Mouse (Mus musculus) CH12.LX (cell line): Measurements from ENCODE around the gene Dpy19l3. TPM values are rescaled to one million over a fixed set of nuclear protein-coding genes. Genes with fewer than 3 reads are reported as not detected.

Experiments
- DNase-seq: peaks from one replicate; pipeline ENCODE4 v3.0.0-alpha.2; 2013; ENCODE audit errors: extremely low read depth
- H3K27ac ChIP-seq: 2 replicates; pipeline ENCODE4 v1.5.1; 2012; ENCODE audit warnings: low read depth, mild to moderate bottlenecking, control low read depth, moderate library complexity; ENCODE audit not compliant: insufficient read depth
- H3K27me3 ChIP-seq: replicated peaks from 2 replicates; pipeline ENCODE3; 2012; ENCODE audit warnings: inconsistent platforms
- H3K36me3 ChIP-seq, 2 experiments: replicated peaks in 1 of 2; 2 replicates each; pipeline versions ENCODE3 to v1.6.1; 2012; ENCODE audit warnings: inconsistent platforms in 1 of 2, low read length in 1 of 2, mild to moderate bottlenecking in 1 of 2, mixed read lengths in 1 of 2, moderate library complexity in 1 of 2; ENCODE audit not compliant: control insufficient read depth in 1 of 2, insufficient read depth in 1 of 2
- H3K4me1 ChIP-seq, 2 experiments: 2 replicates each; pipeline ENCODE4 v1.6.1; 2012; ENCODE audit warnings: inconsistent platforms in 1 of 2, moderate library complexity in 1 of 2; ENCODE audit not compliant: insufficient read depth in 2 of 2, control insufficient read depth in 1 of 2
- H3K4me2 ChIP-seq: 2 replicates; pipeline ENCODE4 v1.6.1; 2012; ENCODE audit warnings: low read depth, mild to moderate bottlenecking, control low read depth; ENCODE audit not compliant: poor library complexity, insufficient read depth, severe bottlenecking
- H3K4me3 ChIP-seq, 3 experiments: fragments of 150-350 bp in 1 of 3; sonication (generic) in 1 of 3; replicated peaks in 1 of 3; 2 replicates each; pipeline versions ENCODE3 to v1.5.1; 2011 to 2012; ENCODE audit warnings: low read depth in 2 of 3, low read length in 2 of 3, mild to moderate bottlenecking in 2 of 3, moderate library complexity in 2 of 3, control low read depth in 1 of 3, improper control_type of control experiment in 1 of 3, inconsistent platforms in 1 of 3, mixed read lengths in 1 of 3; ENCODE audit not compliant: poor library complexity in 1 of 3
- H3K79me2 ChIP-seq: replicated peaks from 2 replicates; pipeline ENCODE4 v1.6.1; 2012; ENCODE audit warnings: mild to moderate bottlenecking, moderate library complexity; ENCODE audit not compliant: control insufficient read depth, poor library complexity, insufficient read depth, severe bottlenecking; ENCODE audit errors: extremely low read depth
- H3K9ac ChIP-seq: 2 replicates; pipeline ENCODE4 v1.6.1; 2012; ENCODE audit warnings: low read depth, mild to moderate bottlenecking, control low read depth, moderate library complexity; ENCODE audit not compliant: insufficient read depth
- H3K9me3 ChIP-seq: replicated peaks from 2 replicates; pipeline ENCODE3; 2012; ENCODE audit warnings: low read length, inconsistent platforms, mixed read lengths
- BHLHE40 ChIP-seq: IDR thresholded peaks from 2 replicates; pipeline ENCODE4 v1.6.1; 2011; ENCODE audit warnings: mild to moderate bottlenecking, low read depth, low read length, improper control_type of control experiment
- E2F4 ChIP-seq: IDR thresholded peaks from 2 replicates; pipeline ENCODE4 v1.6.1; 2011; ENCODE audit warnings: low read depth, low read length, improper control_type of control experiment; ENCODE audit not compliant: insufficient replicate concordance
- ELF1 ChIP-seq: IDR thresholded peaks from 2 replicates; pipeline ENCODE4 v1.6.1; 2014; ENCODE audit warnings: low read depth, mild to moderate bottlenecking, inconsistent platforms, low read length, improper control_type of control experiment
- EP300 ChIP-seq: IDR thresholded peaks from 2 replicates; pipeline ENCODE4 v1.6.1; 2011; ENCODE audit warnings: low read length, improper control_type of control experiment
- ETS1 ChIP-seq: conservative IDR thresholded peaks from 2 replicates; pipeline ENCODE4 v1.6.1; 2012; ENCODE audit warnings: low read depth, mild to moderate bottlenecking, inconsistent platforms, low read length, improper control_type of control experiment, moderate library complexity
- IRF4 ChIP-seq: IDR thresholded peaks from 2 replicates; pipeline ENCODE4 v1.6.1; 2014; ENCODE audit warnings: low read depth, mild to moderate bottlenecking, inconsistent platforms, low read length, improper control_type of control experiment
- JUN ChIP-seq: IDR thresholded peaks from 2 replicates; pipeline ENCODE4 v1.6.1; 2011; ENCODE audit warnings: low read depth, mild to moderate bottlenecking, low read length, improper control_type of control experiment, moderate library complexity; ENCODE audit not compliant: insufficient read depth
- JUND ChIP-seq: conservative IDR thresholded peaks from 2 replicates; pipeline ENCODE4 v1.6.1; 2011; ENCODE audit warnings: low read depth, low read length, improper control_type of control experiment
- KAT2A ChIP-seq: IDR thresholded peaks from 2 replicates; pipeline ENCODE4 v1.6.1; 2012; ENCODE audit warnings: low read length, improper control_type of control experiment, inconsistent platforms; ENCODE audit not compliant: insufficient replicate concordance
- MAFK ChIP-seq: IDR thresholded peaks from 2 replicates; pipeline ENCODE4 v1.6.1; 2011; ENCODE audit warnings: low read length, improper control_type of control experiment; ENCODE audit not compliant: insufficient replicate concordance
- MAX ChIP-seq: IDR thresholded peaks from 2 replicates; pipeline ENCODE4 v1.6.1; 2011; ENCODE audit warnings: low read length, improper control_type of control experiment
- MAZ ChIP-seq: IDR thresholded peaks from 2 replicates; pipeline ENCODE4 v1.6.1; 2012; ENCODE audit warnings: low read depth, mild to moderate bottlenecking, inconsistent platforms, low read length, improper control_type of control experiment, moderate library complexity
- MEF2A ChIP-seq: IDR thresholded peaks from 2 replicates; pipeline ENCODE4 v1.6.1; 2014; ENCODE audit warnings: low read depth, mild to moderate bottlenecking, inconsistent platforms, low read length, improper control_type of control experiment, borderline replicate concordance
- MYC ChIP-seq: IDR thresholded peaks from 2 replicates; pipeline ENCODE4 v1.6.1; 2011; ENCODE audit warnings: low read depth, mild to moderate bottlenecking, improper control_type of control experiment, low read length
- NELFE ChIP-seq: IDR thresholded peaks from 2 replicates; pipeline ENCODE4 v1.6.1; 2011; ENCODE audit warnings: low read depth, low read length, improper control_type of control experiment
- NRF1 ChIP-seq: IDR thresholded peaks from 2 replicates; pipeline ENCODE4 v1.6.1; 2014; ENCODE audit warnings: low read depth, mild to moderate bottlenecking, inconsistent platforms, low read length, improper control_type of control experiment, moderate library complexity
- PAX5 ChIP-seq: IDR thresholded peaks from 2 replicates; pipeline ENCODE4 v1.6.1; 2012; ENCODE audit warnings: low read length, inconsistent platforms, mixed read lengths
- POLR2A ChIP-seq: IDR thresholded peaks from 2 replicates; pipeline ENCODE4 v1.6.1; 2011; ENCODE audit warnings: low read depth, mild to moderate bottlenecking, improper control_type of control experiment, low read length
- POLR2AphosphoS2 ChIP-seq: IDR thresholded peaks from 2 replicates; pipeline ENCODE4 v1.6.1; 2011; ENCODE audit warnings: low read depth, low read length, improper control_type of control experiment
- RAD21 ChIP-seq: IDR thresholded peaks from 2 replicates; pipeline ENCODE4 v1.6.1; 2011; ENCODE audit warnings: low read depth, mild to moderate bottlenecking, low read length, improper control_type of control experiment, moderate library complexity
- RCOR1 ChIP-seq: conservative IDR thresholded peaks from 2 replicates; pipeline ENCODE4 v1.6.1; 2012; ENCODE audit warnings: low read depth, mild to moderate bottlenecking, inconsistent platforms, low read length, improper control_type of control experiment
- SIN3A ChIP-seq: IDR thresholded peaks from 2 replicates; pipeline ENCODE4 v1.6.1; 2012; ENCODE audit warnings: low read length, improper control_type of control experiment, inconsistent platforms
- TBP ChIP-seq: conservative IDR thresholded peaks from 2 replicates; pipeline ENCODE4 v1.6.1; 2011; ENCODE audit warnings: low read depth, low read length, improper control_type of control experiment
- TCF12 ChIP-seq: IDR thresholded peaks from 2 replicates; pipeline ENCODE4 v1.6.1; 2014; ENCODE audit warnings: low read depth, mild to moderate bottlenecking, inconsistent platforms, low read length, improper control_type of control experiment
- UBTF ChIP-seq: IDR thresholded peaks from 2 replicates; pipeline ENCODE4 v1.6.1; 2012; ENCODE audit warnings: low read depth, mild to moderate bottlenecking, inconsistent platforms, low read length, improper control_type of control experiment, moderate library complexity
- ZC3H11A ChIP-seq: IDR thresholded peaks from 2 replicates; pipeline ENCODE4 v1.6.1; 2012; ENCODE audit warnings: low read depth, mild to moderate bottlenecking, inconsistent platforms, low read length, improper control_type of control experiment
- ZKSCAN1 ChIP-seq: IDR thresholded peaks from 2 replicates; pipeline ENCODE4 v1.6.1; 2012; ENCODE audit warnings: low read depth, inconsistent platforms, low read length, improper control_type of control experiment, borderline replicate concordance
- ZMIZ1 ChIP-seq: IDR thresholded peaks from 2 replicates; pipeline ENCODE4 v1.6.1; 2012; ENCODE audit warnings: low read depth, mild to moderate bottlenecking, inconsistent platforms, low read length, improper control_type of control experiment
- ZNF384 ChIP-seq: IDR thresholded peaks from 2 replicates; pipeline ENCODE4 v1.6.1; 2012; ENCODE audit warnings: low read depth, low read length, improper control_type of control experiment, inconsistent platforms
- dilution Hi-C: fragments of 300-500 bp; cut with MboI; formaldehyde crosslinking; loops from 2 replicates; pipeline ENCODE4 v1.14.3; 2020; ENCODE audit warnings: low sequenced_read_pairs; ENCODE audit not compliant: extremely low pct_unique_long_range_greater_than_20kb, extremely low pct_ligation_motif_present
- in situ Hi-C: fragments of 300-500 bp; cut with MboI; formaldehyde crosslinking; loops from 3 replicates; pipeline ENCODE4 v1.14.3; 2019; ENCODE audit warnings: low sequenced_read_pairs, low pct_ligation_motif_present, low pct_unique_long_range_greater_than_20kb, mixed read lengths
- polyA plus RNA-seq: library from polyadenylated mRNA; unstranded; fragments of >175 nt; gene quantifications from 2 replicates; pipeline ENCODE4 v1.2.1, GENCODE M21; 2012; ENCODE audit warnings: low read depth; ENCODE audit not compliant: insufficient read length
- total RNA-seq, 2 experiments: library from RNA; depleted of rRNA; stranded (reverse); fragments of 300-350 nt in 1 of 2; fragments of >200 nt in 1 of 2; gene quantifications; 2 replicates each; pipeline ENCODE4 v1.2.3; 2012 to 2014

Gene Dpy19l3
- total and polyA plus RNA-seq, 3 experiments: 5.0 to 18.3 (median 5.5) TPM

- Histone ChIP-seq H3K4me3 (no peak overlapping the region), H3K4me1 (peaks cover 20 to 53% of the 10 kb centered on the region in 2 experiments), H3K9me3 (peaks cover 3% of the 10 kb centered on the region), H3K4me2 (no peak overlapping the region), H3K27me3 (no peaks in the 10 kb centered on the region), H3K36me3 (peaks cover 0 to 3% of the 10 kb centered on the region in 2 experiments), H3K9ac (no peak overlapping the region)
- no peak for DNase-seq
- dilution Hi-C loops: no loop called here
- TF ChIP-seq TBP (no peak), ELF1 (no peak), MAX (no peak), MYC (no peak), ZKSCAN1 (no peak), POLR2A (no peak), ZMIZ1 (no peak), PAX5 (no peak), JUND (no peak), UBTF (no peak), RCOR1 (no peak), POLR2AphosphoS2 (no peak), ZNF384 (no peak), NRF1 (no peak), RAD21 (no peak), NELFE (no peak), ETS1 (no peak), KAT2A (no peak), MEF2A (no peak)
- TF ChIP-seq, all 38 proteins: peak for 0
- H3K27ac ChIP-seq: no peak overlapping the region
- no peaks in the 10 kb centered on the region for H3K79me2 ChIP-seq
- in situ Hi-C loops: no loop called here
Measured at GRCm38 (mm10) chr7:35744771-35745170, 9.5 kb downstream of the Dpy19l3 start.

DNA sequence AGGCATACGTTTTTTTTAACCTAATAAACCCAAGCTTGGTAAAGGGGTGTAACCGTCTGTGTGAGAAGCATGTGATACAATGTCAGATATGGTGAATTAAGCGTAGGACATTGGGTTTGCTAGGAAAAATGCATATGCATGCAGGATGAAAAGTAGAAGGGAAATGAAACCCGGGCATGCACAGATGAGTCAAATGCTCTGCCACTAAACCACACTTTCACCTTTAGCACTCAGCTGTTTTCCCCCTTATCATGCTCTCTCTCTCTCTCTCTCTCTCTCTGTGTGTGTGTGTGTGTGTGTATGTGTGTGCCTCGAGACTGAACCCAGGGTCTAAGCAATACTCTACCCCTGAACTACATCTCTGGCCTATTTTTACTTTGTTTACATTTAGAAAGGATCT, 11.9 kb downstream of the Dpy19l3 start:
- Histone ChIP-seq H3K4me1 (peaks cover 18 to 42% of the 10 kb centered on the region in 2 experiments), H3K4me2 (peak overlapping the region; percentile 27; the same call in 1 of the 2 replicates), H3K79me2 (no peaks in the 10 kb centered on the region), H3K9me3 (peaks cover 6% of the 10 kb centered on the region), H3K9ac (no peak overlapping the region), H3K27ac (no peak overlapping the region), H3K36me3 (no peaks in the 10 kb centered on the region), H3K27me3 (no peaks in the 10 kb centered on the region), H3K4me3 (no peak overlapping the region)
- peak; percentile 59 for DNase-seq
- in situ Hi-C loops (no loop called here), dilution Hi-C loops (no loop called here)
- TF ChIP-seq ETS1 (peak; percentile 97), MYC (peak; percentile 76; the same call in 1 of the 2 replicates), KAT2A (no peak), JUND (peak; percentile 86), MEF2A (peak; percentile 69), SIN3A (peak; percentile 74), IRF4 (peak; percentile 97), MAZ (0 out of 2 replicates have a peak, but pooled peaks have one; percentile 29), EP300 (peak; percentile 97), MAX (peak; percentile 73), ZNF384 (0 out of 2 replicates have a peak, but pooled peaks have one; percentile 7), TCF12 (peak; percentile 77), JUN (peak; percentile 69), RCOR1 (peak; percentile 92), NRF1 (no peak), MAFK (peak; percentile 88), NELFE (no peak), E2F4 (no peak), ZC3H11A (no peak), BHLHE40 (peak; percentile 94)
